Mouse (Mus musculus) layer of hippocampus, adult 18-20 months (tissue): ENCODE measurements around the gene Ap1b1. TPM values are rescaled to one million over a fixed set of nuclear protein-coding genes. Genes with fewer than 3 reads are reported as not detected.

ENCODE experiments used
- DNase-seq, 2 experiments: peaks; one replicate each; pipeline ENCODE4 v3.0.0; 2022; ENCODE audit warnings: low spot score in 2 of 2
- total RNA-seq, 2 experiments: library from RNA; stranded (reverse); gene quantifications; 2 replicates each; pipeline ENCODE4 v1.2.3; 2021

Gene Ap1b1
- total RNA-seq, 2 experiments from 2014 or later, result 155 TPM

- no peak for DNase-seq
Observed at GRCm38 (mm10) chr11:5032706-5033105, 46.1 kb downstream of the Ap1b1 start.

GRCm38 (mm10) chr11:5033136-5033535, 46.5 kb downstream of the Ap1b1 start:
- no peak for DNase-seq

- DNase-seq, result peak; percentile 76 to 91
Observed at GRCm38 (mm10) chr11:5035421-5035820, 48.8 kb downstream of the Ap1b1 start.

- DNase-seq, result no peak
Observed at GRCm38 (mm10) chr11:5037146-5037854, 50.7 kb downstream of the Ap1b1 start.

- no peak for DNase-seq
Observed at GRCm38 (mm10) chr11:5040585-5040984, 54.0 kb downstream of the Ap1b1 start.

- peak; percentile 77 to 86 for DNase-seq
Observed at GRCm38 (mm10) chr11:5041144-5041780, 54.6 kb downstream of the Ap1b1 start.

GRCm38 (mm10) chr11:5042645-5043381, 56.2 kb downstream of the Ap1b1 start:
- no peak for DNase-seq

GRCm38 (mm10) chr11:5046321-5046926, 59.8 kb downstream of the Ap1b1 start:
- DNase-seq, result no peak

- peak in 1 of 2 experiments; percentile 43 for DNase-seq
Observed at GRCm38 (mm10) chr11:5051629-5052028, 65.0 kb downstream of the Ap1b1 start.

- peak; percentile 59 to 86 for DNase-seq
Observed at GRCm38 (mm10) chr11:5052200-5052854, 65.7 kb downstream of the Ap1b1 start.

GRCm38 (mm10) chr11:5054151-5054550, 67.5 kb downstream of the Ap1b1 start:
- DNase-seq, result no peak

GRCm38 (mm10) chr11:5054874-5055273, 68.2 kb downstream of the Ap1b1 start:
- DNase-seq, result no peak

- DNase-seq, result no peak
Observed at GRCm38 (mm10) chr11:5055945-5056938, 69.6 kb downstream of the Ap1b1 start.

- DNase-seq, result no peak
Observed at GRCm38 (mm10) chr11:5057064-5057463, 70.4 kb downstream of the Ap1b1 start.

GRCm38 (mm10) chr11:5057541-5057855, 70.9 kb downstream of the Ap1b1 start:
- no peak for DNase-seq

- peak; percentile 55 to 61 for DNase-seq
Observed at GRCm38 (mm10) chr11:5057856-5058641, 71.4 kb downstream of the Ap1b1 start, which contains the start of gene Rasl10a. Gene Rasl10a (plus strand): TSS chr11:5058128.

- no peak for DNase-seq
Observed at GRCm38 (mm10) chr11:5058783-5059182, 72.2 kb downstream of the Ap1b1 start.

- DNase-seq, result no peak
Observed at GRCm38 (mm10) chr11:5059230-5059629, 72.6 kb downstream of the Ap1b1 start.

- peak; percentile 70 to 85 for DNase-seq
Observed at GRCm38 (mm10) chr11:5059704-5060156, 73.1 kb downstream of the Ap1b1 start.
